Mouse (Mus musculus) C2C12 (cell line): ENCODE data around the gene Nckap5l. TPM values are rescaled to one million over a fixed set of nuclear protein-coding genes. Genes with fewer than 3 reads are reported as not detected.
A peak's percentile ranks its signal among the peaks of the same experiment; 100 is the strongest.

ENCODE experiments used
- H3K27me3 ChIP-seq: one replicate; pipeline ENCODE4 v1.6.1; 2011; ENCODE audit not compliant: control insufficient read depth, insufficient read depth, insufficient read length
- H3K36me3 ChIP-seq: one replicate; pipeline ENCODE4 v1.6.1; 2011; ENCODE audit not compliant: control insufficient read depth, insufficient read depth
- H3K4me3 ChIP-seq: one replicate; pipeline ENCODE4 v1.5.1; 2011; ENCODE audit warnings: mild to moderate bottlenecking, control low read depth; ENCODE audit not compliant: poor library complexity, insufficient read depth, severe bottlenecking
- H3K79me2 ChIP-seq: one replicate; pipeline ENCODE4 v1.6.1; 2011; ENCODE audit not compliant: control insufficient read depth, insufficient read depth
- H3K79me3 ChIP-seq: one replicate; pipeline ENCODE4 v1.6.1; 2011; ENCODE audit warnings: low read depth, control low read depth
- H3ac ChIP-seq: one replicate; pipeline ENCODE3; 2011; ENCODE audit warnings: low read depth; ENCODE audit not compliant: control insufficient read depth, insufficient read length
- CEBPB ChIP-seq: IDR thresholded peaks from one replicate; pipeline ENCODE4 v1.6.1; 2011; ENCODE audit warnings: low read depth, mild to moderate bottlenecking, control low read depth, moderate library complexity
- CTCF ChIP-seq: IDR thresholded peaks from one replicate; pipeline ENCODE4 v1.5.1; 2011; ENCODE audit not compliant: control insufficient read depth, insufficient read depth, insufficient read length
- FOSL1 ChIP-seq: IDR thresholded peaks from one replicate; pipeline ENCODE4 v1.8.0; 2011; ENCODE audit warnings: mild to moderate bottlenecking, low read length; ENCODE audit not compliant: poor library complexity, insufficient read depth, severe bottlenecking
- MAX ChIP-seq: IDR thresholded peaks from one replicate; pipeline ENCODE4 v1.6.1; 2011; ENCODE audit warnings: mild to moderate bottlenecking, control low read depth
- MYOD1 ChIP-seq: IDR thresholded peaks from one replicate; pipeline ENCODE4 v1.6.1; 2011; ENCODE audit warnings: low read depth; ENCODE audit not compliant: control insufficient read depth, insufficient read length
- MYOG ChIP-seq: IDR thresholded peaks from one replicate; pipeline ENCODE4 v1.6.1; 2011; ENCODE audit not compliant: control insufficient read depth, insufficient read length; ENCODE audit errors: extremely low read depth
- USF1 ChIP-seq: IDR thresholded peaks from one replicate; pipeline ENCODE4 v1.6.1; 2011; ENCODE audit warnings: low read depth, mild to moderate bottlenecking, control low read depth, moderate library complexity
- polyA plus RNA-seq: library from polyadenylated mRNA; unstranded; fragments of >200 nt; fragmentation: generic; extraction: Trizol; gene quantifications from one replicate; pipeline ENCODE4 v1.2.1, GENCODE M21; 2012; ENCODE audit warnings: missing spikeins

The Nckap5l gene
- polyA plus RNA-seq, 1 experiment: 17.7 TPM

- H3ac ChIP-seq: no peak overlapping the region
- H3K4me3 ChIP-seq: no peak overlapping the region
These were observed 37.0 kb downstream of the Nckap5l start for GRCm38 (mm10) chr15:99420521-99421014.

DNA sequence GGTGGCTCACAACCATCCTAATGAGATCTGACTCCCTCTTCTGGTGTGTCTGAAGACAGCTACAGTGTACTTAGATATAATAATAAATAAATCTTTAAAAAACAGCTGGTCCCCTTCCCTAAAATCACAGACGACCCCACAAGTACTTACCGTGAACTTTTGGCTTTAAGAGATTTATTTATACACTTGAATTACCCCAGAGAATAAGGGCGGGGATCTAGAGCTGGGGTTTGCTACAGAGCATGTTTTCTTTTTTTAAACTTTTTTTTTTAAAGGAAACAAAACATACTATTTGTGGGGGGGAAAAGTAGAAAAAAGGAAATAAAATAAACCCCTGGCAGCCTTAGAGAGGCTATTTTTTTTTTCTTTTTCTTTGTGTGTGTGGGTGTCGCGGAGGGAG, 37.4 kb downstream of the Nckap5l start:
- Histone ChIP-seq H3ac (no peak overlapping the region), H3K79me2 (no peaks in the 10 kb centered on the region), H3K27me3 (no peaks in the 10 kb centered on the region), H3K4me3 (no peak overlapping the region), H3K79me3 (no peaks in the 10 kb centered on the region), H3K36me3 (peaks cover 10% of the 10 kb centered on the region)
- TF ChIP-seq MYOD1 (no peak), CEBPB (no peak), MAX (no peak), FOSL1 (no peak), MYOG (no peak), CTCF (no peak), USF1 (no peak)

More at GRCm38 (mm10) chr15:99420521-99421014, 37.0 kb downstream of the Nckap5l start:
- H3K79me3 ChIP-seq: no peaks in the 10 kb centered on the region
- H3K36me3 ChIP-seq: peaks cover 10% of the 10 kb centered on the region
- no peaks in the 10 kb centered on the region for H3K79me2 ChIP-seq
- TF ChIP-seq MYOD1 (peak; percentile 93), CTCF (no peak), USF1 (peak; percentile 47)
- no peaks in the 10 kb centered on the region for H3K27me3 ChIP-seq

DNA sequence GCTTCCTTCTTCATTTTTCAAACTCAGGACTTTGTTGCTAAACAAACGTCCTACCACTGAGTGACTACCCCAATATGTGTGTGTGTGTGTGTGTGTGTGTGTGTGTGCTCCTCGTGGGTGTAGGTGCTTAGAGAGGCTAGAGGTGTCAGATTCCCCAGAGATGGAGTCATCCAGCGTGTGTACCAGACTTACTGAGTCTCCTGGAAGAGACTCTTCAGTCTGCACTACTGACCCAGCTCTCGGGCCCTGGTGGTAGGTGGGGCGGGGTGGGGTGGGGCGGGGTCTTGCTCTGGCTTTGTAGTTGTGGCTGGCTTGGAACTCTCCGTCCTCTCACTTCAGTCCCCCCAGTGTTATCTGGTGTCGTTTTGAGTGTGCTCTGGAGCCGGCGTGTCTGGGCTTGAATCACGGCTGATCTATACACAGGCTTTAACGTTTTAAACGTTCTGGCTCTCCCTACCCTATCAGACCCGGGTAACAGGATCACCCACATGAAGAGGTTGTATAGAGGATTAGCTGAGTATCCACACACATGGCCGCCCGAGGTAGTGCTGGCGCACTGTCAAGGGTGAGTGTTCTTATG, 39.8 kb downstream of the Nckap5l start:
- no peak overlapping the region for H3ac ChIP-seq
- H3K4me3 ChIP-seq: no peak overlapping the region
- no peaks in the 10 kb centered on the region for H3K79me2 ChIP-seq
- no peaks in the 10 kb centered on the region for H3K27me3 ChIP-seq
- no peak for TF ChIP-seq MAX
- no peak for TF ChIP-seq USF1
- no peak for TF ChIP-seq FOSL1
- no peak for TF ChIP-seq CEBPB
- no peak for TF ChIP-seq MYOG
- TF ChIP-seq CTCF: no peak
- no peak for TF ChIP-seq MYOD1
- no peaks in the 10 kb centered on the region for H3K79me3 ChIP-seq
- H3K36me3 ChIP-seq: peaks cover 6% of the 10 kb centered on the region

GRCm38 (mm10) chr15:99416957-99417356, 40.6 kb downstream of the Nckap5l start:
- H3K4me3 ChIP-seq: no peak overlapping the region
- H3K79me3 ChIP-seq: no peaks in the 10 kb centered on the region
- no peak overlapping the region for H3ac ChIP-seq
- H3K27me3 ChIP-seq: no peaks in the 10 kb centered on the region
- H3K79me2 ChIP-seq: no peaks in the 10 kb centered on the region
- H3K36me3 ChIP-seq: no peaks in the 10 kb centered on the region
- TF ChIP-seq MYOG (no peak), CTCF (no peak), CEBPB (no peak), USF1 (no peak), MYOD1 (no peak), MAX (no peak), FOSL1 (no peak)

- H3ac ChIP-seq: no peak overlapping the region
- no peaks in the 10 kb centered on the region for H3K79me3 ChIP-seq
- no peak for TF ChIP-seq USF1
- TF ChIP-seq CTCF: peak; percentile 98
- TF ChIP-seq MAX: peak; percentile 46
- no peak overlapping the region for H3K4me3 ChIP-seq
- no peaks in the 10 kb centered on the region for H3K79me2 ChIP-seq
- H3K27me3 ChIP-seq: no peaks in the 10 kb centered on the region
- H3K36me3 ChIP-seq: no peaks in the 10 kb centered on the region
These were observed 41.1 kb downstream of the Nckap5l start for GRCm38 (mm10) chr15:99416348-99416882.

DNA sequence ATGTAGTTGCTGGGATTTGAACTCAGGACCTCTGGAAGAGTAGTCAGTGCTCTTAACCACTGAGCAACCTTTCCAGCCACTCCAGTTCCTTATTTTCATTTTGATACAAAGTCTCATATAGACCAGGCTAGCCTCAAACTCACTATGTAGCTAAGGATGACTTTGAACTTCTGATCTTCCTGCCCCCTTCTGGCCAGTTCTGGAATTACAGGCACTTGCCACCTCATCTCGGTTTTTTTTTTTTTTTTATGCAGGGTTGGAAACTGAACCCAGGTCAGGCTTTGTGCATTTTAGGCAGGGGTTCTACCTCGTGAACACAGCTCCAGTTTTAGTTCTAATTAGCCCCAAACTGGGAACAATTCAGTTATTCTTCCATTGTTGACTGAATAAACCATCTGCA, 41.8 kb downstream of the Nckap5l start:
- H3K4me3 ChIP-seq: no peak overlapping the region
- H3K79me2 ChIP-seq: no peaks in the 10 kb centered on the region
- no peaks in the 10 kb centered on the region for H3K36me3 ChIP-seq
- TF ChIP-seq CTCF (no peak), MYOD1 (no peak), CEBPB (no peak), USF1 (no peak)
- no peaks in the 10 kb centered on the region for H3K27me3 ChIP-seq
- no peaks in the 10 kb centered on the region for H3K79me3 ChIP-seq
- H3ac ChIP-seq: no peak overlapping the region
